Mouse (Mus musculus) ES-E14 (cell line): Measurements from ENCODE around the gene Nfib.

Source experiments
- CHD2 ChIP-seq: IDR thresholded peaks from 2 replicates; pipeline ENCODE4 v1.6.1; 2014; ENCODE audit warnings: mild to moderate bottlenecking, low read depth, low read length, inconsistent platforms
- MAFK ChIP-seq: IDR thresholded peaks from 2 replicates; pipeline ENCODE4 v1.6.1; 2014; ENCODE audit warnings: mild to moderate bottlenecking, low read depth, low read length, inconsistent platforms; ENCODE audit not compliant: insufficient read depth
- ZC3H11A ChIP-seq: IDR thresholded peaks from 2 replicates; pipeline ENCODE4 v1.6.1; 2012; ENCODE audit warnings: low read depth, mild to moderate bottlenecking, inconsistent platforms, low read length, borderline replicate concordance
- ZNF384 ChIP-seq: IDR thresholded peaks from 2 replicates; pipeline ENCODE4 v1.6.1; 2012; ENCODE audit warnings: low read depth, low read length, inconsistent platforms

DNA sequence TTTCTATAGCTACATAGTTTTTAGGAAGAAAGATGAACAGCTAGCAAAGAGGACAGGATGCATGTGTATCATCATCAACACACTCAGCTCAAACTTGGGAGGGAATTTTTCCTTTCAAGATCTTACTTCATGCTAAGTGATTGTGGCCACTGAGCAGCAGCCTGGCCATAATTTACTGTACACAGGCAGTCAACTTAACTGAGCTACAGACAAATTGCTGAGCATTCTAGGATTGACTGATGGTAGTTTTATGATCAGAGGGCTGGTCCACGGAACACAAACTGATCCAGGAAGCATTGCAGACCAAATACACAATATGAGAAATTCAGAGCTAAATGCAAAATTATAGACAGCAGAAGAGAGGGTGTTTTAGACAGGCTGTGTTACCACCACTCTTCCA is 191.2 kb downstream of the Nfib start:
- no peak for TF ChIP-seq ZNF384
- no peak for TF ChIP-seq MAFK
- TF ChIP-seq ZC3H11A, result no peak
- TF ChIP-seq CHD2, result no peak
